Mouse (Mus musculus): ENCODE measurements around the gene Esr2. TPM values are rescaled to one million over a fixed set of nuclear protein-coding genes. Genes with fewer than 3 reads are reported as not detected.

The Esr2 gene
- polyA plus RNA-seq, 1 experiment from 2014 or later, result 0.64 TPM

DNA sequence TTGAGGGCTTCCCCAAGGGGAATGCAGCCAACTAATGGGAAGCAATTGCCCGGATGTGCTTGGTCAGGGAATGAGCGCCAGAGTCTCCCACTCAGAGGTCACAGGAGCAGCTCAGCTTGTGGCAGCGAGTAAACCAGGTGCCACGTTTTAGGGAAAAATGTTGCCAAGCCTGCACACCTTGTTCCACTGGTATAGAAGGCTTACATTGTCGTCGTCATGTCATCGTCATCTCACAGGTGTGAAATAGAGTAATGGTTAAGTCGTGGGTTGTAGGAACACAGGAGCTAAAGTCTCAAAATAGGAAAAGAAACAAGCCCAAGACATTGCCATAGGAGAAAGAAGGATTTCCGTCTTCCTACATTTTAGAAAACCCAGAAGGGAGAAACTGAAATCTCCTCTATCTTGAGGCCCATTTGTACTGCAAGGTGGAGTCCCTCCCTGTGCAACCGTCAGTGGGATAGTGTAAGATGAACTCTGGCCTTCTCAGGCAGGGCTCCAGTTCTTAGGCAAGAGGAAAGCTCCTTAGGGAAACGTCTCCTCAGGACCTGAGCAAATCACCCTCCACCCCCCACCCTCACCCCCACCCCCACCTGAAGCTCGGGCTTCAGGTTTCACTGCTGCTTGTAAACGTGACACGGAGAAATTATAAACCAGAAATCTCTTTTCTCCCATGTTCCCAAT, 96.0 kb downstream of the Esr2 start:
- Histone ChIP-seq H3K27me3 (no peaks in the 10 kb centered on the region), H3K4me2 (replicated peaks) (peak overlapping the region; percentile 50), H3K4me3 (peak overlapping the region; percentile 26), H3K36me3 (peaks cover 32% of the 10 kb centered on the region), H3K9ac (peak overlapping the region; percentile 21; the same call in 1 of the 2 replicates), H3K9me3 (no peaks in the 10 kb centered on the region), H3K27ac (no peak overlapping the region), H3K4me1 (peaks cover 30% of the 10 kb centered on the region)
- WGBS, result 34% methylated on average over 14 of the region's 14 CpGs
- ATAC-seq (ENCODE audit: insufficient number of reproducible peaks, insufficient read depth, low FRiP score, low TSS enrichment), result no peak

DNA sequence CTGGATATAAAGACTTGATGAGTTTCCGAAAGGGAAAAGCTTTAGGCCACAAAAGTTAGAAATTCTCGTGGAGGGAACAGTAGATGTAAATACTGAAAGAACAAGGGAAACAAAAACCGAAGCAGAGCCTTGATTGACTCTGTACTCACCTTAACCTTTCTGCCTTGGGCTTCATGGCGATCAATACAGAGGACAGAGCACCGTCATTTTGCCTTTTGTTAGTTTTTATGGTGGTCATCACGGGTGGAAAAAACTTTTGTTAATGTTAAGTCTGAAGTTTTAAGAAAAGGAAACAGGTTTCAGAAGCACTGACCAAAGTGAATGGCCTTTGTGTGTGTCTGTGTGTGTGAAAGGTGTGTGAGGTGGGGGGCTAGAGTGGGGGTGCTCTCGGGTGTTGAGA, 103.1 kb downstream of the Esr2 start:
- Histone ChIP-seq H3K4me2 (replicated peaks) (peak overlapping the region; percentile 48), H3K4me1 (peaks cover 24% of the 10 kb centered on the region), H3K4me3 (peak overlapping the region; percentile 26; the same call in 1 of the 2 replicates), H3K27me3 (no peaks in the 10 kb centered on the region), H3K9me3 (no peaks in the 10 kb centered on the region), H3K9ac (peak overlapping the region; percentile 44; the same call in 1 of the 2 replicates), H3K27ac (no peak overlapping the region), H3K36me3 (peaks cover 34% of the 10 kb centered on the region)
- 19% methylated on average over 7 of the region's 7 CpGs for WGBS
- no peak for ATAC-seq (ENCODE audit: insufficient number of reproducible peaks, insufficient read depth, low FRiP score, low TSS enrichment)

DNA sequence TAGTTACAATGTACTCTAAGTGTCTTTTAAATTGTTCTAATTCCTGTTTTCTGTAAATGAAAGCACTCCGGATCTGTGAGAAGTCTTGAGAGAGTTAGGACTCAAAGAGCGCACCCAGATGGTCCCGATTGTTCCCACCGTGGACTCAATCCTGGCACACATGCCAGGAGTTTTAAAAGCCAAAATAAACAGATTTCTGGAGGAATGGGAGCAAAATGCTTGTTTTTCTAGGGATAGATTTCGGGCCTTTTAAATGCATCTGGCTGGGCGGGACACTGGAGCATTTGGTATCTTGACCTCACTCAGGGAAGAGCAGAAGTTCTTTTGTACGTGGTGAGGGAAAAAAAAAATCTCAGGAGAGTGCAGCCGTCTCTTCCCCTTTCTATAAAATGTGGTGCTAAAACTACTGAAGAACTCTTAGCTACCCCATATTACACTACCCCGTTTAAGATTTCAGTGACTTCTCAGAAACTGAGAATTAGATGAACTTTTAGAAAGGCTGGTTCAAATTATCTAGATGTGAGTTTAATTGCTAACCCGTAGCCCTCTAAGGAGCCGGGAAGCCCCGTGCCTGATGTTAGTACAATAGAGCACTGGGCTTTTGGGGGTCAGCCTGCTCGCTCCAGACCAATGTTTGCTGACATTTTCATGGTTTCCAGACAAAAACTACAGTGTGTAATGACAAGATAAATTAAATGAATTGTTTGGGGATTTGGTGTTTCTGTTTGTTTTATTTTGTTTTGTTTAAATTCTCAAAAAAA, 103.8 kb downstream of the Esr2 start:
- Histone ChIP-seq H3K27me3 (no peaks in the 10 kb centered on the region), H3K4me3 (peak overlapping the region; percentile 39), H3K4me2 (replicated peaks) (peak overlapping the region; percentile 46), H3K4me1 (peaks cover 24% of the 10 kb centered on the region), H3K9me3 (no peaks in the 10 kb centered on the region), H3K27ac (peak overlapping the region; percentile 74; the same call in 1 of the 2 replicates), H3K36me3 (peaks cover 28% of the 10 kb centered on the region), H3K9ac (peak overlapping the region; percentile 46)
- ATAC-seq (ENCODE audit: insufficient number of reproducible peaks, insufficient read depth, low FRiP score, low TSS enrichment), result no peak
- WGBS, result 5% methylated on average over 13 of the region's 13 CpGs

DNA sequence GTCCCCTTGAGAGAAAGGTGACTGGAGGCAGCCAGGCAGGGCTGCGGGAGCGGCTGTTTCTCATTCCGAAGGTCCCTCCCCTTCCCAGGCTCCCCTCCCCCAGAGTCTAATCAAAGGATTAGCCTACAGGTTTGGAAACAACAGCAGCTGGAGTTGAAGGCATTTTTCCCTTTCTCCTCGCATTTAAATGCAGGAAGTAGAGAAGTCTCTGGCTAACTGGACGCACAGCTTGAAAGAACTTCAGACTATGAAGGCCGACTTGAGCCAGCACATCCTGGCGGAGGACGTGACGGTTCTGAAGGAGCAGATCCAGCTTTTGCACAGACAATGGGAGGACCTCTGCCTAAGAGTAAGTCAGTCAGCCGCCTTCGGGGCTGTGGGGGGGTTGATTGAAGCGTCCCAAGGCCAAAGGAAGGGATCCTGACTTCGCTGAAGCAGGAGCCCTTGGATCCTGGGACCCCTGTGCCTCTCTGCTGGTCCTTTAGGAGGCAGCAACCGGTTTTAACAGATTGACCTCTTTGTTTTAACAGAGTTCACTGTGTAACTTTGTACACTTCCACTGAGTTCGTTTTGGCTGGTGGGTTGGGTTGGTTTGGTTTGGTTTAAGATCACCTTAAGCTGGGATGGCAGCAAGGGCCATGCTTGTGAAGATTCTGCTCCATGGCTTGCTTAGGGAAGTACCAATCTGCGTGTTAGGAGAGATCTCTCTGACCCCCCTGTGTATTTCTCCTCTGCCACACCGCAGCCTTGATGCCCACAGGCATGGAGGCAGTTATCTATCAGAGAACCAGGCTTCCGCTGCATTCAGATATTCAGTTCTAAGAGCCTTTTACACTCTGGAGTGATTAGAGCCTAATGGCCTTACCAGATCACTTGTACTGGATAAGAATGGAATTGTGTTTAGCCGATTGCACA, 104.9 kb downstream of the Esr2 start:
- 2% methylated on average over 19 of the region's 19 CpGs for WGBS
- peaks cover 24% of the 10 kb centered on the region for H3K4me1 ChIP-seq
- peak; percentile 61 for ATAC-seq (ENCODE audit: insufficient number of reproducible peaks, insufficient read depth, low FRiP score, low TSS enrichment)
- H3K4me3 ChIP-seq, result peak overlapping the region; percentile 39
- no peaks in the 10 kb centered on the region for H3K27me3 ChIP-seq
- H3K27ac ChIP-seq, result peak overlapping the region; percentile 91
- no peaks in the 10 kb centered on the region for H3K9me3 ChIP-seq
- H3K36me3 ChIP-seq, result peaks cover 27% of the 10 kb centered on the region
- H3K4me2 ChIP-seq (replicated peaks), result peak overlapping the region; percentile 46
- H3K9ac ChIP-seq, result peak overlapping the region; percentile 61

Other genes with a start within 250 kb of the Esr2 start
- not detected in 2 replicates for gene Tex21, start 69.5 kb upstream of the Esr2 start, polyA plus RNA-seq (2016; fragmentation: Nextera tagmentation; extraction: Ambion mirVana)
- 76.5 and 76.6 TPM in 2 replicates for gene Mthfd1, start 78.0 kb upstream of the Esr2 start, polyA plus RNA-seq (2016; fragmentation: Nextera tagmentation; extraction: Ambion mirVana)
- gene Akap5, start 147.6 kb upstream of the Esr2 start, polyA plus RNA-seq (2016; fragmentation: Nextera tagmentation; extraction: Ambion mirVana), result 1.9 and 2.3 TPM in 2 replicates
- gene Zbtb25, start 192.3 kb upstream of the Esr2 start, polyA plus RNA-seq (2016; fragmentation: Nextera tagmentation; extraction: Ambion mirVana), result 20.6 and 22.4 TPM in 2 replicates
- gene Zbtb1, start 193.0 kb upstream of the Esr2 start, polyA plus RNA-seq (2016; fragmentation: Nextera tagmentation; extraction: Ambion mirVana), result 11.0 and 11.7 TPM in 2 replicates
- 4.4 and 5.6 TPM in 2 replicates for gene Hspa2, start 226.9 kb upstream of the Esr2 start, polyA plus RNA-seq (2016; fragmentation: Nextera tagmentation; extraction: Ambion mirVana)
- gene Ppp1r36, start 240.3 kb upstream of the Esr2 start, polyA plus RNA-seq (2016; fragmentation: Nextera tagmentation; extraction: Ambion mirVana), result 2.0 and 2.1 TPM in 2 replicates